Mouse (Mus musculus): ENCODE measurements around the gene Ucp2. TPM values are rescaled to one million over a fixed set of nuclear protein-coding genes. Genes with fewer than 3 reads are reported as not detected.

Ucp2 gene
- total and polyA plus RNA-seq, 2 experiments from 2014 or later: 101 to 112 TPM

DNA sequence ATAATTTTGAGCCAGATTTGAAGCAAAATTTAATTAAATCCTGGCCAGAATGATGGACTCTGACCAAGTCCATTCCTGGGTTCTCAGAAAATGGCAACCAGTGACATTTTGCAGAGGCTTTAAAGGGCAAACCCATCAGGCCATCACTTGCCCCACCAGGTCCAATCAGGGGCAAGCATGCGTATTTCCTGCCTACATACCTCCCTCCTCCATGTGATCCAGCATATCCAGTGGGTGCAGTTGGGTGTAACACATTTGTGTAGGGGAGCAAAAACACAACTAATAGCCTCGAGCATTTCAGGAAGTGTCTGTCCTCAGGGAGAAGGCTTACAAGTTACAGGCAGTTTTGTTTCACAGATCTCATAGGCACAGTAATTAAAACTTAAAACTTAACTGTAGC, 5.8 kb upstream of the Ucp2 start:
- H3K4me2 ChIP-seq (ENCODE audit: low read depth, low read length): no peak overlapping the region
- no peak for ATAC-seq
- WGBS: 71% methylated on average over 2 of the region's 2 CpGs

GRCm38 (mm10) chr7:100488474-100489048, 4.6 kb upstream of the Ucp2 start:
- no peak overlapping the region for H3K4me2 ChIP-seq (ENCODE audit: low read depth, low read length)
- peaks cover 6% of the 10 kb centered on the region; the same call in 1 of the 2 replicates for H3K4me1 ChIP-seq (ENCODE audit: insufficient read depth, low read length)
- WGBS: 17% methylated on average over 10 of the region's 10 CpGs
- peak overlapping the region; percentile 73; the same call in 1 of the 2 replicates for H3K27ac ChIP-seq
- no peaks in the 10 kb centered on the region for H3K36me3 ChIP-seq (ENCODE audit: insufficient read depth, low read length)
- H3K9me3 ChIP-seq (ENCODE audit: low read length): no peaks in the 10 kb centered on the region
- H3K4me3 ChIP-seq (ENCODE audit: low read length): no peak overlapping the region
- DNase-seq (ENCODE audit: low spot score) (peak; percentile 74), ATAC-seq (peak; percentile 83)
- no peaks in the 10 kb centered on the region for H3K27me3 ChIP-seq (ENCODE audit: insufficient read depth, low read length)
- TF ChIP-seq CTCF (IDR thresholded peaks at IDR 0.05; ENCODE audit: low read depth): no peak
- no peak overlapping the region for H3K9ac ChIP-seq (replicated peaks; ENCODE audit: low read length)

More for the DNA sequence above, 5.8 kb upstream of the Ucp2 start:
- no peak for TF ChIP-seq CTCF (IDR thresholded peaks at IDR 0.05; ENCODE audit: low read depth)
- no peaks in the 10 kb centered on the region for H3K27me3 ChIP-seq (ENCODE audit: insufficient read depth, low read length)
- no peaks in the 10 kb centered on the region for H3K36me3 ChIP-seq (ENCODE audit: insufficient read depth, low read length)
- no peak overlapping the region for H3K27ac ChIP-seq
- H3K4me3 ChIP-seq (ENCODE audit: low read length): no peak overlapping the region
- no peaks in the 10 kb centered on the region for H3K9me3 ChIP-seq (ENCODE audit: low read length)
- no peaks in the 10 kb centered on the region for H3K4me1 ChIP-seq (ENCODE audit: insufficient read depth, low read length)
- no peak for DNase-seq (ENCODE audit: low spot score)
- H3K9ac ChIP-seq (replicated peaks; ENCODE audit: low read length): no peak overlapping the region

- DNase-seq (ENCODE audit: low spot score) (peak; percentile 10), ATAC-seq (no peak)
- peak; percentile 0; the same call in 1 of the 2 replicates for TF ChIP-seq CTCF (IDR thresholded peaks at IDR 0.05; ENCODE audit: low read depth)
- H3K4me1 ChIP-seq (ENCODE audit: insufficient read depth, low read length): peaks cover 13% of the 10 kb centered on the region; the same call in 1 of the 2 replicates
- H3K9ac ChIP-seq (replicated peaks; ENCODE audit: low read length): peak overlapping the region; percentile 58
- peak overlapping the region; percentile 39 for H3K4me3 ChIP-seq (ENCODE audit: low read length)
- H3K36me3 ChIP-seq (ENCODE audit: insufficient read depth, low read length): no peaks in the 10 kb centered on the region
- peak overlapping the region; percentile 70 for H3K4me2 ChIP-seq (ENCODE audit: low read depth, low read length)
- no peaks in the 10 kb centered on the region for H3K9me3 ChIP-seq (ENCODE audit: low read length)
- H3K27ac ChIP-seq: peak overlapping the region; percentile 45; the same call in 1 of the 2 replicates
- no peaks in the 10 kb centered on the region for H3K27me3 ChIP-seq (ENCODE audit: insufficient read depth, low read length)
- 5% methylated on average over 35 of the region's 36 CpGs for WGBS
These were observed 583 bp upstream of the Ucp2 start for GRCm38 (mm10) chr7:100492391-100493116.

GRCm38 (mm10) chr7:100493484-100494414, 612 bp downstream of the Ucp2 start:
- WGBS: 32% methylated on average over 19 of the region's 19 CpGs
- Histone ChIP-seq H3K4me3 (ENCODE audit: low read length) (peak overlapping the region; percentile 39), H3K27me3 (ENCODE audit: insufficient read depth, low read length) (no peaks in the 10 kb centered on the region), H3K36me3 (ENCODE audit: insufficient read depth, low read length) (no peaks in the 10 kb centered on the region), H3K4me1 (ENCODE audit: insufficient read depth, low read length) (peaks cover 13% of the 10 kb centered on the region; the same call in 1 of the 2 replicates), H3K9ac (replicated peaks; ENCODE audit: low read length) (peak overlapping the region; percentile 58), H3K27ac (peak overlapping the region; percentile 90; the same call in 1 of the 2 replicates), H3K9me3 (ENCODE audit: low read length) (no peaks in the 10 kb centered on the region), H3K4me2 (ENCODE audit: low read depth, low read length) (peak overlapping the region; percentile 70)
- ATAC-seq (no peak), DNase-seq (ENCODE audit: low spot score) (peak; percentile 59)
- TF ChIP-seq CTCF (IDR thresholded peaks at IDR 0.05; ENCODE audit: low read depth): no peak

- H3K4me1 ChIP-seq (ENCODE audit: insufficient read depth, low read length): peaks cover 13% of the 10 kb centered on the region; the same call in 1 of the 2 replicates
- H3K4me3 ChIP-seq (ENCODE audit: low read length): 0 out of 2 replicates have a peak overlapping the region, but pooled peaks have one; percentile 2
- 84% methylated on average over 7 of the region's 7 CpGs for WGBS
- DNase-seq (ENCODE audit: low spot score): no peak
- peak overlapping the region; percentile 90; the same call in 1 of the 2 replicates for H3K27ac ChIP-seq
- no peak for TF ChIP-seq CTCF (IDR thresholded peaks at IDR 0.05; ENCODE audit: low read depth)
- H3K36me3 ChIP-seq (ENCODE audit: insufficient read depth, low read length): no peaks in the 10 kb centered on the region
- ATAC-seq: no peak
- peak overlapping the region; percentile 70 for H3K4me2 ChIP-seq (ENCODE audit: low read depth, low read length)
- H3K9me3 ChIP-seq (ENCODE audit: low read length): no peaks in the 10 kb centered on the region
- no peak overlapping the region for H3K9ac ChIP-seq (replicated peaks; ENCODE audit: low read length)
- no peaks in the 10 kb centered on the region for H3K27me3 ChIP-seq (ENCODE audit: insufficient read depth, low read length)
These were observed 1.3 kb downstream of the Ucp2 start for GRCm38 (mm10) chr7:100494415-100494831.

- Histone ChIP-seq H3K9me3 (ENCODE audit: low read length) (no peaks in the 10 kb centered on the region), H3K27me3 (ENCODE audit: insufficient read depth, low read length) (no peaks in the 10 kb centered on the region), H3K36me3 (ENCODE audit: insufficient read depth, low read length) (no peaks in the 10 kb centered on the region), H3K9ac (replicated peaks; ENCODE audit: low read length) (no peak overlapping the region), H3K4me2 (ENCODE audit: low read depth, low read length) (peak overlapping the region; percentile 70), H3K4me3 (ENCODE audit: low read length) (no peak overlapping the region), H3K4me1 (ENCODE audit: insufficient read depth, low read length) (peaks cover 13% of the 10 kb centered on the region; the same call in 1 of the 2 replicates), H3K27ac (peak overlapping the region; percentile 90)
- WGBS: 48% methylated on average over 8 of the region's 8 CpGs
- TF ChIP-seq CTCF (IDR thresholded peaks at IDR 0.05; ENCODE audit: low read depth): no peak
- no peak for DNase-seq (ENCODE audit: low spot score)
- ATAC-seq: no peak
These were observed 1.9 kb downstream of the Ucp2 start for GRCm38 (mm10) chr7:100495042-100495441.

Measured in hindbrain, postnatal 0 days (tissue).